Mouse (Mus musculus) gastrocnemius, adult 18-20 months (tissue): ENCODE data around the gene Gm20869. TPM values are rescaled to one million over a fixed set of nuclear protein-coding genes. Genes with fewer than 3 reads are reported as not detected.
"Not testable (repeated sequence)": the region's sequence is repeated elsewhere in the genome, so short reads cannot be mapped to it uniquely, and the experiment has no call there.

Experiments
- DNase-seq: peaks from one replicate; pipeline ENCODE4 v3.0.0; 2021; ENCODE audit warnings: low spot score
- long read RNA-seq, 2 experiments: library from polyadenylated mRNA; stranded (forward); transcript quantifications; one replicate each; pipeline ENCODE4 v2.0.0; 2021
- total RNA-seq, 2 experiments: library from RNA; stranded (reverse); gene quantifications; 2 replicates each; pipeline ENCODE4 v1.2.3; 2021

The Gm20869 gene
- total RNA-seq: not detected
- long read RNA-seq, experiment 1: 0 reads
- long read RNA-seq, experiment 2: 0 reads

- DNase-seq: not testable (repeated sequence)
These were observed at the start of gene Gm20869 for GRCm38 (mm10) chrY:71469149-71469548. TSS of gene Gm20869 (plus strand) at chrY:71469449.

Other genes starting within 250 kb of the Gm20869 start
- not detected for gene Gm20870, start 222.6 kb downstream of the Gm20869 start, total RNA-seq